Mouse (Mus musculus) monocyte, adult 2 months (primary cell): ENCODE results near the gene Maml3.

ENCODE experiments used
- DNase-seq, 2 experiments: peaks; one replicate each; pipeline ENCODE4 v3.0.0; 2022; ENCODE audit warnings: low spot score in 2 of 2, low read depth in 1 of 2

The Maml3 gene

GRCm38 (mm10) chr3:51645484-51645883, 459.4 kb downstream of the Maml3 start:
- no peak for DNase-seq

- no peak for DNase-seq
These were observed 466.6 kb downstream of the Maml3 start for GRCm38 (mm10) chr3:51638260-51638659.

GRCm38 (mm10) chr3:51637326-51637725, 467.6 kb downstream of the Maml3 start:
- no peak for DNase-seq

- peak in 1 of 2 experiments; percentile 16 for DNase-seq
These were observed 468.2 kb downstream of the Maml3 start for GRCm38 (mm10) chr3:51636700-51637099.

- DNase-seq = no peak
These were observed 468.9 kb downstream of the Maml3 start for GRCm38 (mm10) chr3:51635960-51636359.
